Mouse (Mus musculus): Measurements from ENCODE around the gene Rbm38. TPM values are rescaled to one million over a fixed set of nuclear protein-coding genes. Genes with fewer than 3 reads are reported as not detected.

Rbm38 gene
- polyA plus RNA-seq, 1 experiment from 2014 or later: 62.6 TPM

GRCm38 (mm10) chr2:172979666-172980345 is 40.5 kb upstream of the Rbm38 start:
- no peak overlapping the region for H3K27ac ChIP-seq (ENCODE audit: low read length)
- ATAC-seq: no peak
- peaks cover 9% of the 10 kb centered on the region; the same call in 1 of the 2 replicates for H3K4me1 ChIP-seq (ENCODE audit: control insufficient read depth, insufficient read depth, low read length)
- no peaks in the 10 kb centered on the region for H3K36me3 ChIP-seq (ENCODE audit: control insufficient read depth, insufficient read depth, low read length)
- no peak overlapping the region for H3K9ac ChIP-seq (ENCODE audit: low read depth, low read length)
- peaks cover 5% of the 10 kb centered on the region; the same call in 1 of the 2 replicates for H3K9me3 ChIP-seq (ENCODE audit: control insufficient read depth, low read length)
- no peak overlapping the region for H3K4me2 ChIP-seq (ENCODE audit: low read depth, low read length)
- no peak overlapping the region for H3K4me3 ChIP-seq (ENCODE audit: low read length)
- no peaks in the 10 kb centered on the region for H3K27me3 ChIP-seq (replicated peaks; ENCODE audit: control insufficient read depth, insufficient read depth, low read length)
- WGBS: 93% methylated on average over 42 of the region's 43 CpGs

GRCm38 (mm10) chr2:172982776-172983561 is 37.3 kb upstream of the Rbm38 start:
- 54% methylated on average over 9 of the region's 9 CpGs for whole genome bisulfite sequencing
- no peaks in the 10 kb centered on the region for H3K4me1 ChIP-seq (ENCODE audit: control insufficient read depth, insufficient read depth, low read length)
- peak overlapping the region; percentile 44; the same call in 1 of the 2 replicates for H3K27ac ChIP-seq (ENCODE audit: low read length)
- peak; percentile 96 for ATAC-seq
- peaks cover 5% of the 10 kb centered on the region; the same call in 1 of the 2 replicates for H3K9me3 ChIP-seq (ENCODE audit: control insufficient read depth, low read length)
- no peak overlapping the region for H3K9ac ChIP-seq (ENCODE audit: low read depth, low read length)
- H3K27me3 ChIP-seq (replicated peaks; ENCODE audit: control insufficient read depth, insufficient read depth, low read length): no peaks in the 10 kb centered on the region
- H3K4me3 ChIP-seq (ENCODE audit: low read length): no peak overlapping the region
- no peak overlapping the region for H3K4me2 ChIP-seq (ENCODE audit: low read depth, low read length)
- no peaks in the 10 kb centered on the region for H3K36me3 ChIP-seq (ENCODE audit: control insufficient read depth, insufficient read depth, low read length)

- WGBS: 76% methylated on average over 6 of the region's 6 CpGs
- Histone ChIP-seq H3K27ac (ENCODE audit: low read length) (no peak overlapping the region), H3K9ac (ENCODE audit: low read depth, low read length) (no peak overlapping the region), H3K9me3 (ENCODE audit: control insufficient read depth, low read length) (no peaks in the 10 kb centered on the region), H3K4me1 (ENCODE audit: control insufficient read depth, insufficient read depth, low read length) (no peaks in the 10 kb centered on the region), H3K4me3 (ENCODE audit: low read length) (no peak overlapping the region), H3K27me3 (replicated peaks; ENCODE audit: control insufficient read depth, insufficient read depth, low read length) (no peaks in the 10 kb centered on the region), H3K4me2 (ENCODE audit: low read depth, low read length) (no peak overlapping the region), H3K36me3 (ENCODE audit: control insufficient read depth, insufficient read depth, low read length) (no peaks in the 10 kb centered on the region)
- ATAC-seq: no peak
Measured at GRCm38 (mm10) chr2:172990161-172990560, 30.1 kb upstream of the Rbm38 start.

GRCm38 (mm10) chr2:172996207-172996606 is 24.1 kb upstream of the Rbm38 start:
- H3K4me1 ChIP-seq (ENCODE audit: control insufficient read depth, insufficient read depth, low read length): peaks cover 6% of the 10 kb centered on the region

GRCm38 (mm10) chr2:172997748-172998147 is 22.6 kb upstream of the Rbm38 start:
- Histone ChIP-seq H3K27me3 (replicated peaks; ENCODE audit: control insufficient read depth, insufficient read depth, low read length) (no peaks in the 10 kb centered on the region), H3K4me3 (ENCODE audit: low read length) (no peak overlapping the region)
- 66% methylated on average over 11 of the region's 11 CpGs for whole genome bisulfite sequencing

More at GRCm38 (mm10) chr2:172996207-172996606, 24.1 kb upstream of the Rbm38 start:
- Histone ChIP-seq H3K36me3 (ENCODE audit: control insufficient read depth, insufficient read depth, low read length) (no peaks in the 10 kb centered on the region), H3K4me2 (ENCODE audit: low read depth, low read length) (no peak overlapping the region), H3K4me3 (ENCODE audit: low read length) (no peak overlapping the region), H3K27me3 (replicated peaks; ENCODE audit: control insufficient read depth, insufficient read depth, low read length) (no peaks in the 10 kb centered on the region), H3K9ac (ENCODE audit: low read depth, low read length) (no peak overlapping the region), H3K9me3 (ENCODE audit: control insufficient read depth, low read length) (no peaks in the 10 kb centered on the region), H3K27ac (ENCODE audit: low read length) (no peak overlapping the region)
- no peak for ATAC-seq
- WGBS: 12% methylated on average over 4 of the region's 4 CpGs

GRCm38 (mm10) chr2:172998478-172998877 is 21.8 kb upstream of the Rbm38 start:
- no peak overlapping the region for H3K27ac ChIP-seq (ENCODE audit: low read length)
- ATAC-seq: no peak
- H3K9me3 ChIP-seq (ENCODE audit: control insufficient read depth, low read length): no peaks in the 10 kb centered on the region
- WGBS: 61% methylated on average over 7 of the region's 7 CpGs
- H3K4me2 ChIP-seq (ENCODE audit: low read depth, low read length): no peak overlapping the region
- no peaks in the 10 kb centered on the region for H3K27me3 ChIP-seq (replicated peaks; ENCODE audit: control insufficient read depth, insufficient read depth, low read length)
- peaks cover 1% of the 10 kb centered on the region; the same call in 1 of the 2 replicates for H3K36me3 ChIP-seq (ENCODE audit: control insufficient read depth, insufficient read depth, low read length)
- H3K4me1 ChIP-seq (ENCODE audit: control insufficient read depth, insufficient read depth, low read length): peaks cover 12% of the 10 kb centered on the region
- H3K4me3 ChIP-seq (ENCODE audit: low read length): no peak overlapping the region
- no peak overlapping the region for H3K9ac ChIP-seq (ENCODE audit: low read depth, low read length)

More at GRCm38 (mm10) chr2:172997748-172998147, 22.6 kb upstream of the Rbm38 start:
- H3K9me3 ChIP-seq (ENCODE audit: control insufficient read depth, low read length): no peaks in the 10 kb centered on the region
- peaks cover 12% of the 10 kb centered on the region for H3K4me1 ChIP-seq (ENCODE audit: control insufficient read depth, insufficient read depth, low read length)
- no peak for ATAC-seq
- H3K36me3 ChIP-seq (ENCODE audit: control insufficient read depth, insufficient read depth, low read length): no peaks in the 10 kb centered on the region
- H3K27ac ChIP-seq (ENCODE audit: low read length): no peak overlapping the region
- H3K9ac ChIP-seq (ENCODE audit: low read depth, low read length): no peak overlapping the region
- H3K4me2 ChIP-seq (ENCODE audit: low read depth, low read length): no peak overlapping the region

- Histone ChIP-seq H3K27me3 (replicated peaks; ENCODE audit: control insufficient read depth, insufficient read depth, low read length) (no peaks in the 10 kb centered on the region), H3K4me2 (ENCODE audit: low read depth, low read length) (peak within 1 kb of the TSS; percentile 85), H3K36me3 (ENCODE audit: control insufficient read depth, insufficient read depth, low read length) (peaks cover 12% of the 10 kb centered on the region; the same call in 1 of the 2 replicates), H3K9me3 (ENCODE audit: control insufficient read depth, low read length) (no peaks in the 10 kb centered on the region), H3K4me1 (ENCODE audit: control insufficient read depth, insufficient read depth, low read length) (peaks cover 12% of the 10 kb centered on the region), H3K4me3 (ENCODE audit: low read length) (peak within 1 kb of the TSS; percentile 90), H3K9ac (ENCODE audit: low read depth, low read length) (peak within 1 kb of the TSS; percentile 91), H3K27ac (ENCODE audit: low read length) (peak within 1 kb of the TSS; percentile 87)
- ATAC-seq: peak; percentile 96
- under 1% methylated on average over 45 of the region's 45 CpGs for WGBS
Measured at GRCm38 (mm10) chr2:172999630-173000284, 20.5 kb upstream of the Rbm38 start, which contains the start of gene Rae1. Gene Rae1, plus strand, starts transcription at chr2:173000117.

- Histone ChIP-seq H3K27ac (ENCODE audit: low read length) (peak overlapping the region; percentile 87), H3K9ac (ENCODE audit: low read depth, low read length) (peak overlapping the region; percentile 91), H3K36me3 (ENCODE audit: control insufficient read depth, insufficient read depth, low read length) (peaks cover 15% of the 10 kb centered on the region; the same call in 1 of the 2 replicates), H3K4me2 (ENCODE audit: low read depth, low read length) (peak overlapping the region; percentile 85), H3K27me3 (replicated peaks; ENCODE audit: control insufficient read depth, insufficient read depth, low read length) (no peaks in the 10 kb centered on the region), H3K9me3 (ENCODE audit: control insufficient read depth, low read length) (no peaks in the 10 kb centered on the region), H3K4me1 (ENCODE audit: control insufficient read depth, insufficient read depth, low read length) (peaks cover 12% of the 10 kb centered on the region), H3K4me3 (ENCODE audit: low read length) (peak overlapping the region; percentile 90)
- WGBS: 1% methylated on average over 42 of the region's 42 CpGs
- ATAC-seq: peak; percentile 94
Measured at GRCm38 (mm10) chr2:173000285-173000652, 20.0 kb upstream of the Rbm38 start.

- H3K27me3 ChIP-seq (replicated peaks; ENCODE audit: control insufficient read depth, insufficient read depth, low read length): no peaks in the 10 kb centered on the region
Measured at GRCm38 (mm10) chr2:173000921-173001320, 19.4 kb upstream of the Rbm38 start.

More at GRCm38 (mm10) chr2:173000921-173001320, 19.4 kb upstream of the Rbm38 start:
- WGBS: 13% methylated on average over 8 of the region's 8 CpGs
- Histone ChIP-seq H3K4me2 (ENCODE audit: low read depth, low read length) (peak overlapping the region; percentile 85), H3K36me3 (ENCODE audit: control insufficient read depth, insufficient read depth, low read length) (peaks cover 15% of the 10 kb centered on the region; the same call in 1 of the 2 replicates), H3K4me3 (ENCODE audit: low read length) (peak overlapping the region; percentile 90), H3K9me3 (ENCODE audit: control insufficient read depth, low read length) (no peaks in the 10 kb centered on the region), H3K9ac (ENCODE audit: low read depth, low read length) (peak overlapping the region; percentile 91), H3K4me1 (ENCODE audit: control insufficient read depth, insufficient read depth, low read length) (peaks cover 12% of the 10 kb centered on the region), H3K27ac (ENCODE audit: low read length) (no peak overlapping the region)
- ATAC-seq: no peak
